Mouse (Mus musculus) spleen, adult 2 months (tissue): ENCODE data around the gene Ext2.

Source experiments
- CTCF ChIP-seq: fragments of 200-500 bp; IDR thresholded peaks from 2 replicates; pipeline ENCODE4 v1.5.1; 2011; ENCODE audit warnings: mild to moderate bottlenecking, inconsistent platforms; ENCODE audit not compliant: insufficient read depth, insufficient read length, insufficient replicate concordance; ENCODE audit errors: extremely low read depth
- POLR2A ChIP-seq: fragments of 200-500 bp; IDR thresholded peaks from 2 replicates; pipeline ENCODE4 v1.6.1; 2011; ENCODE audit warnings: low read depth, low read length, inconsistent platforms

GRCm38 (mm10) chr2:93841349-93841748 lies 19.0 kb upstream of the Ext2 start:
- no peak for TF ChIP-seq POLR2A
- no peak for TF ChIP-seq CTCF
